Mouse (Mus musculus): ENCODE results near the gene Shank2. TPM values are rescaled to one million over a fixed set of nuclear protein-coding genes. Genes with fewer than 3 reads are reported as not detected.

Gene Shank2
- polyA plus RNA-seq, 1 experiment from 2014 or later = 0.60 TPM

DNA sequence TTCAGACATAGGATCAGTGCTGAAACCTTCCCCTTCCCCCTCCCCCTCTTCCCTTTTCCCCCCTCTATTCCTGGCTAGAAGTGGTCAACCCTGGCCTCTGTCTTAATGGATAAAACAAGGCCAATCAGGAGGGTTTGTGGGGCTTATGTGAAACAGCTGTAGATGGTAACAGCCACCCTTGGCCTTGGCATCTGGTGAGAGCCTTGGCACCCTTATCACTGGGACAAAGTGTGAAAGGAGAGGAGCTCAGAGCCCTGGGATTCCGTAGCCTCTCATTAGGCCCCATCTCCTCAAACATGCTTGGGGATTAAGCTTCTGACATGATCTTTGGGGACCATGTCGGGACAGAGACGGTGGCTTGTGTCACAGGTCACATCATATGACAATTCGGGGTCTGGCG is 106.4 kb downstream of the Shank2 start:
- Histone ChIP-seq H3K36me3 (no peaks in the 10 kb centered on the region), H3K27ac (no peak overlapping the region), H3K4me1 (replicated peaks) (no peaks in the 10 kb centered on the region), H3K27me3 (no peaks in the 10 kb centered on the region), H3K9ac (replicated peaks) (no peak overlapping the region), H3K9me3 (no peaks in the 10 kb centered on the region), H3K4me3 (replicated peaks) (no peak overlapping the region), H3K4me2 (no peak overlapping the region)
- ATAC-seq (ENCODE audit: insufficient number of reproducible peaks, insufficient read depth, low FRiP score, low TSS enrichment, low read depth) = no peak
- WGBS = 89% methylated on average over 5 of the region's 5 CpGs

DNA sequence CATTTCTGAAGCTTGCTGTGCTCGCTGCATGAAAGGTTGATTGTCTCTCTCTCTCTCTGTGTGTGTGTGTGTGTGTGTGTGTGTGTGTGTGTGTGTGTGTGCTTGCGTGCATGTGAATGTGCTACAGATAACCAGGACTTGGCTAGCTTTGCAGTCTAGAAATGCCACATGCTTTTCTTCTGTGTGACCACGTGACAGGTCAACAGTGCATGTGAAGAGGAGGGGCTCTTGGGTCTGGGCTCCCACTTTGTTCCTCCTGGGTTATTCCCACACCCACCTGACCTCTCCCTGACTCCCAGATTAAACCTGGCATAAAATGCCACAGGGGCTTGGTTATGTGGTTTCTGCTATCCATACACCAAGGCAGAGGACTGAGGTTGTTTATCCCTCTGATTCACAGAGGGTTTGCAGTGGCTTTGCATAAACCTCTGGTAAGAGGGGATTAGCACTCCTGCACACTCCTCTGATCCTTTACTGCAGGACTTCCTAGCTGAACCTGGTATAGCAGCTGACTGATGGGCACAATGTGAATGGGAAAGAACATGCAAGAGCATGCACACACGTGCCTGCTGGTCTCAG is 109.4 kb downstream of the Shank2 start:
- Histone ChIP-seq H3K4me3 (replicated peaks) (no peak overlapping the region), H3K36me3 (no peaks in the 10 kb centered on the region), H3K4me1 (replicated peaks) (no peaks in the 10 kb centered on the region), H3K27ac (no peak overlapping the region), H3K4me2 (no peak overlapping the region), H3K9me3 (no peaks in the 10 kb centered on the region), H3K27me3 (no peaks in the 10 kb centered on the region), H3K9ac (replicated peaks) (no peak overlapping the region)
- 57% methylated on average over 4 of the region's 4 CpGs for WGBS
- no peak for ATAC-seq (ENCODE audit: insufficient number of reproducible peaks, insufficient read depth, low FRiP score, low TSS enrichment, low read depth)

DNA sequence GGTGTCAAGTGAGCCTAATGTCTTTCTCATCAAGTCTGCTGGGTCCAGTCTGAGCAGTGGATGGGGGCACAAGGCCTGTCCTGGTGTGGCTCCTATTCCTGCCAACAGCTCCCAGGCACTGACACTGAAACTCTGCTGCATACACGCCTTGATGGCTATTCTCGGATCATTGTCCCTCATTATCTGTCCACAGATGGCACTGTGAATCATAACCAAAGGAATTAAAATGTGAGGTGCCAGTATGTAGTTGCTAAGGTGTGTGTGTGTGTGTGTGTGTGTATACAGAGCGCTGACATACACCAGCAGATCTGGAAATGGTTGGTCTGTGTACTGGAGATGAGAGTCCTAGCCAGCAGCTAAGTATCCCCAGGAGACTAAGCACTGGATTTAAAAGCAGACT is 110.3 kb downstream of the Shank2 start:
- no peak overlapping the region for H3K4me3 ChIP-seq (replicated peaks)
- no peaks in the 10 kb centered on the region for H3K27me3 ChIP-seq
- 76% methylated on average over 3 of the region's 3 CpGs for WGBS
- no peaks in the 10 kb centered on the region for H3K36me3 ChIP-seq
- H3K9me3 ChIP-seq = no peaks in the 10 kb centered on the region
- no peak overlapping the region for H3K27ac ChIP-seq
- H3K9ac ChIP-seq (replicated peaks) = no peak overlapping the region
- no peaks in the 10 kb centered on the region for H3K4me1 ChIP-seq (replicated peaks)
- no peak overlapping the region for H3K4me2 ChIP-seq
- no peak for ATAC-seq (ENCODE audit: insufficient number of reproducible peaks, insufficient read depth, low FRiP score, low TSS enrichment, low read depth)

GRCm38 (mm10) chr7:144114230-144114629 is 112.5 kb downstream of the Shank2 start:
- no peaks in the 10 kb centered on the region for H3K36me3 ChIP-seq
- WGBS = 70% methylated on average over 3 of the region's 3 CpGs

GRCm38 (mm10) chr7:144119562-144119961 is 117.8 kb downstream of the Shank2 start:
- H3K9me3 ChIP-seq = no peaks in the 10 kb centered on the region
- no peaks in the 10 kb centered on the region for H3K4me1 ChIP-seq (replicated peaks)
- no peaks in the 10 kb centered on the region for H3K36me3 ChIP-seq
- H3K27me3 ChIP-seq = no peaks in the 10 kb centered on the region
- H3K9ac ChIP-seq (replicated peaks) = no peak overlapping the region
- no peak overlapping the region for H3K27ac ChIP-seq
- ATAC-seq (ENCODE audit: insufficient number of reproducible peaks, insufficient read depth, low FRiP score, low TSS enrichment, low read depth) = no peak
- no peak overlapping the region for H3K4me3 ChIP-seq (replicated peaks)
- no peak overlapping the region for H3K4me2 ChIP-seq
- 91% methylated on average over 1 of the region's 1 CpGs for WGBS

More at GRCm38 (mm10) chr7:144114230-144114629, 112.5 kb downstream of the Shank2 start:
- Histone ChIP-seq H3K4me2 (no peak overlapping the region), H3K27ac (no peak overlapping the region), H3K27me3 (no peaks in the 10 kb centered on the region), H3K9ac (replicated peaks) (no peak overlapping the region), H3K4me3 (replicated peaks) (no peak overlapping the region), H3K9me3 (no peaks in the 10 kb centered on the region), H3K4me1 (replicated peaks) (no peaks in the 10 kb centered on the region)
- no peak for ATAC-seq (ENCODE audit: insufficient number of reproducible peaks, insufficient read depth, low FRiP score, low TSS enrichment, low read depth)

GRCm38 (mm10) chr7:144132699-144133387 is 131.1 kb downstream of the Shank2 start:
- 82% methylated on average over 22 of the region's 22 CpGs for WGBS
- no peak for ATAC-seq (ENCODE audit: insufficient number of reproducible peaks, insufficient read depth, low FRiP score, low TSS enrichment, low read depth)

DNA sequence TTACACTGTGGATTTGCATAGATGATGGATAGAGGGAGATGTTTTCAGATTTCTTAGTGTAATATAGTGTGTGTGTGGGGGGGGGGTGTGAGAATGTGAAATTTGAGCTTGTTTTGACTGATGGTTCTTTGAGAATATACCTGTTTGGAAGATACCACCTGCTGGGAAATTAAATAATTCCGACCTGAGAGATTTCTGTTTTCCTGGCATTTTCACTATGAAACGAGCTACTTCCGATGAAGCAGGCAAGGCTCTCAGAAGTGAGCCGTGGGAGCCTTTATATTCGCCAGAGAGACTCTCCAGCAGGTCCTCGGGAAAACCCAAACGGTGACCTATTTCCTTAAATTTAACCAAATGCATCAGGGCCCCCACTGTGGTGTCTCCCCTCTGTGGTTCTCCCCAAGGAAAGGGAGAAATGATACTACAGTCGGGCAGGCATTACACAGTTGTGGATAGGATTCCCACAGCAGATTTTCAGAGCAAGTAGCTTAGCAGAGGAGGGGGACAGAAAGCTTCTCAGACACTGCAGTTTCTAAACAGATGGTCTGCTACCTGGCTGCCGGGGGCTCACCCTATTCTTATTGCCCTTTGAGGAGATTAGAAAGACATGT is 131.8 kb downstream of the Shank2 start:
- Histone ChIP-seq H3K27ac (no peak overlapping the region), H3K9ac (replicated peaks) (no peak overlapping the region), H3K27me3 (no peaks in the 10 kb centered on the region), H3K4me1 (replicated peaks) (no peaks in the 10 kb centered on the region), H3K4me3 (replicated peaks) (no peak overlapping the region), H3K36me3 (no peaks in the 10 kb centered on the region), H3K4me2 (no peak overlapping the region), H3K9me3 (no peaks in the 10 kb centered on the region)
- ATAC-seq (ENCODE audit: insufficient number of reproducible peaks, insufficient read depth, low FRiP score, low TSS enrichment, low read depth) = no peak
- WGBS = 78% methylated on average over 9 of the region's 9 CpGs

More at GRCm38 (mm10) chr7:144132699-144133387, 131.1 kb downstream of the Shank2 start:
- Histone ChIP-seq H3K9ac (replicated peaks) (no peak overlapping the region), H3K36me3 (no peaks in the 10 kb centered on the region), H3K27me3 (no peaks in the 10 kb centered on the region), H3K4me1 (replicated peaks) (no peaks in the 10 kb centered on the region), H3K9me3 (no peaks in the 10 kb centered on the region), H3K4me3 (replicated peaks) (no peak overlapping the region), H3K27ac (no peak overlapping the region), H3K4me2 (no peak overlapping the region)

- Histone ChIP-seq H3K9me3 (no peaks in the 10 kb centered on the region), H3K27ac (no peak overlapping the region), H3K36me3 (no peaks in the 10 kb centered on the region), H3K27me3 (no peaks in the 10 kb centered on the region), H3K4me2 (no peak overlapping the region), H3K9ac (replicated peaks) (no peak overlapping the region), H3K4me1 (replicated peaks) (no peaks in the 10 kb centered on the region), H3K4me3 (replicated peaks) (no peak overlapping the region)
- WGBS = 90% methylated on average over 11 of the region's 11 CpGs
- ATAC-seq (ENCODE audit: insufficient number of reproducible peaks, insufficient read depth, low FRiP score, low TSS enrichment, low read depth) = no peak
Measured at GRCm38 (mm10) chr7:144134699-144135098, 133.0 kb downstream of the Shank2 start.

GRCm38 (mm10) chr7:144137827-144138226 is 136.1 kb downstream of the Shank2 start:
- Histone ChIP-seq H3K27me3 (no peaks in the 10 kb centered on the region), H3K36me3 (no peaks in the 10 kb centered on the region), H3K9ac (replicated peaks) (no peak overlapping the region), H3K4me2 (no peak overlapping the region), H3K4me1 (replicated peaks) (no peaks in the 10 kb centered on the region), H3K4me3 (replicated peaks) (no peak overlapping the region), H3K27ac (no peak overlapping the region), H3K9me3 (no peaks in the 10 kb centered on the region)
- 69% methylated on average over 2 of the region's 2 CpGs for WGBS
- ATAC-seq (ENCODE audit: insufficient number of reproducible peaks, insufficient read depth, low FRiP score, low TSS enrichment, low read depth) = no peak

- H3K9me3 ChIP-seq = no peaks in the 10 kb centered on the region
- no peaks in the 10 kb centered on the region for H3K27me3 ChIP-seq
- no peak overlapping the region for H3K9ac ChIP-seq (replicated peaks)
- no peak overlapping the region for H3K4me3 ChIP-seq (replicated peaks)
- no peak overlapping the region for H3K27ac ChIP-seq
- ATAC-seq (ENCODE audit: insufficient number of reproducible peaks, insufficient read depth, low FRiP score, low TSS enrichment, low read depth) = no peak
- no peak overlapping the region for H3K4me2 ChIP-seq
- WGBS = 66% methylated on average over 2 of the region's 2 CpGs
- H3K4me1 ChIP-seq (replicated peaks) = no peaks in the 10 kb centered on the region
- H3K36me3 ChIP-seq = no peaks in the 10 kb centered on the region
Measured at GRCm38 (mm10) chr7:144138476-144138875, 136.7 kb downstream of the Shank2 start.

GRCm38 (mm10) chr7:144139691-144140090 is 138.0 kb downstream of the Shank2 start:
- Histone ChIP-seq H3K27me3 (no peaks in the 10 kb centered on the region), H3K4me3 (replicated peaks) (no peak overlapping the region), H3K9me3 (no peaks in the 10 kb centered on the region), H3K4me1 (replicated peaks) (no peaks in the 10 kb centered on the region), H3K36me3 (no peaks in the 10 kb centered on the region), H3K4me2 (no peak overlapping the region), H3K9ac (replicated peaks) (no peak overlapping the region), H3K27ac (no peak overlapping the region)
- no peak for ATAC-seq (ENCODE audit: insufficient number of reproducible peaks, insufficient read depth, low FRiP score, low TSS enrichment, low read depth)
- WGBS = 84% methylated on average over 2 of the region's 2 CpGs
